Mouse (Mus musculus): Measurements from ENCODE around the gene Disp1.

The Disp1 gene

DNA sequence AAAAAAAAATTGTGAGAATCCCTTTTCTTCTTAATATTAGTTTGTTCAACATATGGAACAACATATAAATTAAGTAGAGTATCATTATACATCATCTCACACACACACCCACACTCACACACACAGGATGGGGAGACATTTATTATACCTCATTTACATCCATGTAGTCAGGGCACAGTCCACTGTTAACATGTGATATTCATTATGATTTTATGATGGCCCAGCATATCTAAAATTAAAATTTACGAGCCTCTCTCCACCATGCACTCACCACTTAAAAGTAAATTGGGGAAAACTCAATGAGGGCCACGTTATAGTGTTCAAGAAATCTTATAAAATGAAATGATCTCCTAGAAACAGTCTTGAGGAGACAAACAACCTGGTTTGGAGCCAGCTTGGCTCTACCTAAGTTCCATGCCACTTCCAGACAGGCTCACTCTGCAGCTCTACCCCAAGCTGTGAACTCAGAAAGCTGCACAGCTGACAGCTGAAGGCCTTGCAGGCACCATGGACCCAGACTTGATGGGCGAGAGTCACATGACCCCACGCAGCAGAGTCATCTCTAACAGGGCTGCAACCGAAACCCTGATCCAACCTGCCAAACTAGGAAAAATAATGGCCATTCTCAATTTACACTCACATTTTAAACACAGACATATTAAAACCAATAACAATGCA is 57.7 kb downstream of the Disp1 start:
- 94% methylated on average over 5 of the region's 5 CpGs for WGBS

DNA sequence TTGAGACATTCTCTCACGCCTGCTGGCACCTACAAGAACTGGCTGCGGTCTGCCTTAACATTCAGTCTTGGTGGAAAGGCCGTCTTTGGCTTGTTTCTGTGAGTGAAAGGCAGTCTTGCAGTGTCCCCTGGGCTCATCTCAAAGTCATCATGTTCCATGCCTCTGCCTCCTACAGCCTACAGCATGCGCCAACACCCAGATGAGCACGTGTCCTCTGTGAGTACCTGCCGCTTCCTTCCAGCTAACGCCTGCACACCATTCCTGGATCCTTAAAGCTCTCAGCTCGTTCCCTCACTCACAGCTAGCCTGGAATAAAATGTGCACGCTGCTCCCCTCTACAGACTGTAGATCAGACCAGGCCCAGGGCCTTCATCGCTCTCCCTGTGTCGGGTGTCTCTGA is 60.3 kb downstream of the Disp1 start:
- 82% methylated on average over 11 of the region's 11 CpGs for WGBS

DNA sequence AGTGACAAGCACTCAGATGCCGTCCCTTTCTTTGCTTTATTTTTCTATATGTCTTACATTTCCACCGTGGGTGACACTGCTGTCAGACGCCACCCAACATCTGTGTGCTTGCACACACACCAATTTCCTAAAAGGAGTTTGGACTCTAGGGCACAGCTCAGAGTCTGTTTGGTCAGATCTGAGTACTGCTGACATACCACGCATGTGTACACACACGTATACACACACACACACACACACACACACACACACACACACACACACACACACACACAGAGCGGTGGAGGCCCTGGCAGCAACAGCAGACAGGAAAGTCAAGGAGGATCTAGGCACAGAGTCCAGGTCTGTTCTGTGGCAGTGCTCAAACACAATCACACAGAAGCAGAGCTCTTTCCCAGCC is 61.1 kb downstream of the Disp1 start:
- WGBS, result 91% methylated on average over 6 of the region's 6 CpGs

DNA sequence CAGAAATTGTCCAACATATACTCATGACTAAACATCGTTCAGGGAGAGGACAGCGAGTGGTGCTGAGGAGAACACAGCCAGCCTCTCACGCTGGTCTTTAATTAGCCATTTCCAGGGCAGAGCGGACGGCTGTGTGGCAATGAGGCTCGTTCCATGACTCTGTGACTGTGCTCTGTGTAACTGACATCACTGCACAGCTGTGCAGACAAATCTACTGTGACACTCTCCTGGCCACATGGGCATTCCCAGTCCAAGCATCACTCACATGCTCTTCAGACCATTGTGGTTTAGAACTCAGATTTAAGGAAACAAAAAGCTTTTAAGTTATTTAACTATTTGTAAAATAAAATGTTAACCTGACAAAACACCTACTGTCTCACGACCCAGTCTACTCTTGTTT is 62.1 kb downstream of the Disp1 start:
- WGBS, result 75% methylated on average over 7 of the region's 7 CpGs

DNA sequence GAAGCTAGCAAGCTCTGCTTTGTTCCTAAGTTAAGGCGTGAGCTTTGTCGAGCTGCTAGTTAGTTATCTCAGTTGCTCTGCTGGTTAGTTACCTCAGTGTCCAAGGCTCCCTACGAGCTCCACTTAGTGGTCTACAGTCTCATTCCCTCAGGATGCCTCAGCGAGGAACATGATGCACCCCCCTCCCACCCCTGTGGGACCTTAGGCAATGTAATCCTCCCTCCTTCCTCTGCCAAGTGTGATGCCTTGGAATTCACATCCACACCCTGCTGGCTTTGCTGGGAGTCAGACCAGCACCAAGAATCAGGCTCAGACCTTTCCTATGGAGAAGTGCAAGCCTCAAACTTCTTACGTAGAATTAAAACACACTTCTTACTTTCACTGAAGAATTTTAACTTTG is 65.7 kb downstream of the Disp1 start:
- 75% methylated on average over 5 of the region's 5 CpGs for WGBS

DNA sequence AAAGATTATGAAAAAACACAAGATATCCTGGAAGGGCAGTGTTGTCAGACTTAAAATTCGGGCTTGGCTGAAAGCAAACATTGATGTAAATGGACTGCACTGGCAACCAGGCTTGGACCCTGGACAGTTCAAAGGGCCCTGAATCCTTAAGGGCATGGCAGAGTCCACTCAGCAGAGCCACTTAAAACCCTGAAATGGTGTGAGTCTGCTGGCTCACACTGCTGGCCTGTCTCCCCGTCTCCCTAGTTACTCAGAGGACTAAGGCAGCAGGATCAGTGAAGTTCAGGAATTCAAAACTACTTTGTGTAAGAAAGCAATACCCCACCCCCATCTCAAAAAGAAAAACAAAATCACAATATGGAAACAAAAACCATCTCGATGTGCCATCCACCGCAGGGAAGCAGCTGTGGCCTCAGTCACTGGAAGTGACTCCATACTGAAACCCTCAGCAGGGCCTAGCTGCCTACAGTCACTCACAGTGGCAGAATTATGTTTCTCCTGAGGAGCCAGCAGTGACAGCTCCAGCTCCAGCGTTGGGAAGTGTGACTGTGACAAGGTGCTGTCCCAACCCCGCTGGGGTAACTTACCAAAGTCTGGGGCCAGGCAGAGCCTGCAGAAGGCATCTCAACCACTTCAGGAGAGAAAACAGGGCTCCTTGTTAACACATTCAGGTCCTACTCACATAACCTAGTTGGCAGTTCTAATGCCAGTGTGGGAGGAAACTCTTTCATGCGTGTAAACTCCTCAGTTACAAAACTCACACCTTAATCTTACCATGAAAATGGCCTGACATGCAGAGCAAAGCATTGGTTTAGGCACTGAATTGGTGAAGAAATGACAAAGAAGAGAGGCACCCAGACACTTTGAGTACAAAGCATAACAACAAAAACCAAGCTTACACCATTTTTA is 66.8 kb downstream of the Disp1 start:
- WGBS, result 49% methylated on average over 7 of the region's 7 CpGs

DNA sequence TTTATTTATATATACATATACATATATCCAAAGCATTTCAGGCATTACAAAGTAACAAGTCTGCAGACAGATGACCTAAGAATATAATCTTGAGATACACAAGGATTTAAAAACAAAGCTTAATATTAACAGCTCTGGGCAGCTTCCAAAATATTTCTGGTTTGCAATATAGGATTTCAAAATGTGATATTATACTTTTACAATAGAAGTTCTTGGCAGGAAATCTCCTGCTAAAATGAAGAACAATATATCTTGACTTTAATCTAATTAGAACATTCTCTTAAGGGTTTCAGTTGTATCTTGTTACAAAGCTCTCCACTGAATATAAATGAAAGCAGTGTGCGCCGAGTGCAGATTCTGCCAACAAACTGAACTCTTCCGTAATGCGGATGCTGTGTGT is 68.0 kb downstream of the Disp1 start:
- WGBS, result 75% methylated on average over 4 of the region's 4 CpGs

DNA sequence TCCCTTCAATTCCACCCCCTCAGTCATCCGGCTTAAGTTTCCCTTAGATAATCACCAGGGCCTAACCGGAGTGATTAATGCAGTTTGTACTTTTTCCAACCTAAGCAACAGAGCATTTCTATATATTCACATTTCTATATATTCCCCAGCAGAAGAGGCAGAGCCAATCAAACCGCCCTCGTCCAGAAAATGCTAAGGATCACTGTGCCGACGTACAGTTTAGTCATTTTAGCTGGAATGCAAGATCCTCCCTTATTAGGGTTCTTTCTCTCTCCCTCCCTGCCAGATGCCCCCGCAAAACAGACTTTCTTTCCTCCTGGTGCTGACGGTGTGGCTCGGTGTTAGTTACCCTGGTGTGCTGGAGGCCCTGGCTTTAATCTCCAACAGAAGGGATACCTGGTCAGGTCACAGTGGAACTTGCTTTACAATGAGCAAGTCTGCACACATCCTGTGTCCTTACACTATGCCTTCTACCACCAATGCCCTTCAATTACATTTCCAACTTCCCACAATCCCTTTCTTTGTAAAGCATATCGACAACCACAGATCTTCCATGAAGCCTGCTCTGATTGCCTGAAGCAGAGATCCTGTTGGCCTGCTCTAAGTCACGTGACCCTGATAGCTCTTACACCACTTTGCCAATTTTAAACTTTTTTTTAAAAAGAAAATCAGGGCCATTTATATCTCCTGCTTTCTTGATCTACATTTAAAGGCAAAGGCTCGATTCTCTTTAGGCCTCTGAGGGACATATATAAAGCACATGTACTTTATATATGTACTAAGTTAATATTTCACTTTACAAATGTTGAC is 69.6 kb downstream of the Disp1 start:
- 65% methylated on average over 12 of the region's 12 CpGs for WGBS

DNA sequence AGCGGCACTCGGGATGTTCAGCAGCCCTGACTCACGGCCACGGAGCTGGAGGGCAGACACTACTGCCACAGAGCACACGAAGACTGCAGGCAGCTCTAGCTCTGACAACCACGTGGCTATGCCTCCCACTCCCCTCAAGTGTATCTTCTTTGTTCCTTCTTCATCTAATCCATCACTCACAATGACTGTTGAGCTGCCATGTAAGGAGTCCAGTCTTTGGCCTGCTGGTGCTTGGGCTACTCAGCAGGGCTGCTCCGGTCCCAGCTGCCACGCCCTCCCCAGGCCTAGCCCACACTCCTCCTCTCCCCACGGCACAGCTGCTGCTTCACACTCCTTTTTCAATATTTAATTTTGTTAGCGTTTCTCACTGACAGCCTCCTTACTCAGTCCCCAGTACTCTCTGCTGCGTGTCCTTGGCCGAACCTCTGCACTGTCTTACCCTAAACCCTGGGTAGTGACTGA is 70.9 kb downstream of the Disp1 start:
- 53% methylated on average over 12 of the region's 12 CpGs for WGBS

DNA sequence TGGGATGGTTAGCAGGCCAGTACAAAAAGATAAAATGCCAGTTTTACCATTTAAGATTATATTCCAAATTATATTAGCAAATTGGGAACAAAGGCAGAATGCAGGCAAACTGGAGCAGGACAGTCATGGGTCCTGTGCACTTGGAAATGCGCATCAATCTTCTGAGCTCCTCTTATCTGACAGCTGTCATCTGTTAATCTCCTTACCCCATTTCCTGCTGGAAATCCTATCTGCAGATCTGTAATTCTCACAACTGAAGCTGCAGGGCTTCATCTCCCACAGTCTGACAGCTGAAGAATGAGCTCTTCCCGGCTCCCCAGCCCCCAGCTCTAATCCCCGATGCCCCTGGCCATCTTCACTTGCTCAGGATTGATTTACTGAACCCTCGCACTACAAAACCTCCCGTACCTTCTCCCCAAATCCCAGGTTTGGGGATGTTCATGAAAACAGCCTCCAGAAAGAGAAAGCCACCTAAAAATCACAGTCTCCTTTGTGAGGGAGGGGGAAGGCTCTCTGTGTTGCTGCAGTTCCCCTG is 71.7 kb downstream of the Disp1 start:
- WGBS, result 87% methylated on average over 5 of the region's 5 CpGs

DNA sequence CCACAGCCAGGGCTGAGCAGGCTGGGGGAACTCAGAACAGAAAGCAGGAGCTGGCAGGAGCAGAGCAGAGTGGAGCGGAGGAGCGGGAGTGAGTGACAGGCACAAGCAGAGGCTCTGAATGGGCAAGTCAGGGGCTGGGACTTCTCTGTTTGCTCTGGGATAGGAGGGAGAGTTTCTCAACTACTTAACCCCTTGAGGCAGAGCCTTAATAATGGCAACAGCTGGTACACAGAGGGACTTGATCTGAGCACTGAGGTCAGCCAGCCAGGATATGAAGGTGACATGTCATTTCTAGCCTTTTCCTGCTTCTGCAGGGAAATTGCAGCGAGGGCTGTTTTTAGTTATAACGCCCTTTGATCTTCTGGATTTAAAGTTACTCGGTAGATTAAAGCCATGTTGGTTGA is 73.9 kb downstream of the Disp1 start:
- WGBS, result 52% methylated on average over 5 of the region's 5 CpGs

DNA sequence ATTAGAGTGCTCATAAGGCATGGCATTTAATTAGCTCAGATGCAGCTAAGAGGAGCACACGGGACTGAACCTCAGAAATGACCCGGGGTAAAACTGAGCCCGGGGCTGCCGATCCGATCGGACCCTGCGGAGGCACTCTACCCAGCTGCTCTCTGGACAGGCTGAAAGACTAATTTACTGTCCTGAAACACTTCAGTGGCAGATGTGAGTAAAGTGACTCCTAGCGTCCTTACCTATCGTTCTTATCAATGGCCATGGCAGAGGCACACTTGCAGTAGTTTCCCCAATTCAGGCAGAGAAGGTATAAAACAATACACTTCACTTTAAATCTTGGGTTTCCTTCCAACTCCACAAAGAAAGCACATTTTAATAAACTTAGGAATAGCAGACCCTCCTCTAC is 74.5 kb downstream of the Disp1 start:
- WGBS, result 58% methylated on average over 9 of the region's 9 CpGs

DNA sequence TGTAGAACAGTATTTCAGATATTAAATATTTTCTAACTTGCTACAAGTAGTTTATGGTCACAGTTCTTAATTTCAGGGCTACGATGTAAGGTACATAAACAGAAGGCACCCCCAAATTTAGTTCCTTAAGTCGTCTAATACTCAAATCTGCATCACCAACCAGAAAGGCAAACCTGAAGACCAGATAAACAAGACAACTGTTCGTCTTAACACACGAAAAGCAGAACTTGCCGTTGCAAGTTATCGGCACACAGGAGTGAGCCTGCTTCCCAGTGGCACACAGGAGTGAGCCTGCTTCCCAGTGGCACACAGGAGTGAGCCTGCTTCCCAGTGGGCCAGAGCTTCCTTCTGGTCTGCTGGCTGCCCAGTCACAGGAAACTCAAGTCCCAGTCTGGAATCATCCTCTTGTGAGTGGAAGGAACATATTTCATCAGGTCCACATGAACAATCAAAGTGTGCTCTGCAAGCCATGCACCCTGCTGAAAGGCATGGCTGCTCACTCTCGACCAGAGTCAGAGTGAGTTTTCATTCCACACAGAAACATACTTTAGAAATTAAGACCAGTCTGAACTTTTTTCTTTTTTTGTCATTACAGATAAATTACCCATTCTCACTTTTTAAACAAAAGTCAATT is 75.1 kb downstream of the Disp1 start:
- 84% methylated on average over 7 of the region's 7 CpGs for WGBS

DNA sequence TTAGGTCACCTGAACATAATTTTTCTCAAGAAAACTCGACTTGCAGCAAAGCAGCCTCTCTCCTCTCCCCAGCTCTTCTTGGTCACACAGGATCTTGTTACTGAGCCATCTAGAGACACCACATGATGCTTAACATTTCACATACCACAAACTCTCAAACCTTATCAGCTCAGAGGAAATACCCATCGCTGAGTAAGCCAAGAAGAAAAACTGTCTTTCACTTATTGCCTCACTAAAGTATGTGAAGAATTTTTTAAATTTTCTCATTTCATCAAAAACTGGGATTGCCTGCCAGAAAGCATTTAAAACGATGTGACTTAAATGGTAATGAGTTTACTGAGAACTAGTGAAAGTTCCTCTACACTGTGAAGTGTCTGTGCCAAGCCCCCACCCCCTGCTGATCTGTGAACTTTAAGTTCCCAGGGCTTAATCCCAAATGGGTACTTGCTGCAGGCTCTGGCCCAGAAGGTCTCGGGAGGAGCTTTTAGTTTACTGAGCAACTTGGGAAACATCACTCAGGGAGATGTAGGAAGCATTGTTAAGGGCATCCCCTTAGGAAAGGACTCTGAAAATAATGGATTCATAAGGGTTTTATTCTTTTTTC is 76.6 kb downstream of the Disp1 start:
- WGBS, result 51% methylated on average over 4 of the region's 4 CpGs

DNA sequence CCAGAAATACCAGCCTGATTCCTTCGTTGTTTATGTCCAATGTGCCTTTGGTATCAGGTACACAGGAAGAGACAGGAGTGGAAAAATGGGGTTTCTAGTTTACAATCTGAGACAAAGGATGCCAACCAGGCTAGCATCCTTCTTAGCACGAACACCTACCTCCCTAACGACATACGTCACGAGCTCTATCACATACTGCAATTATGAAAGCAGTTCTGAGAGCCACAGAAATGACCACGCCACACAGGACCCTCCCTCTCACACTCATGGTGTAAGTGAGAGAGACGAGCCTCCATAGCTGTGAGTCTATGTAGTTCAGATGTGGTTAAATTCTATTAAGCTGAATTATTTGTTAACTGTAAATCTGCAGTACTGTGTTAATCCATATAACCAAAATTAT is 78.1 kb downstream of the Disp1 start:
- WGBS, result 95% methylated on average over 7 of the region's 7 CpGs

DNA sequence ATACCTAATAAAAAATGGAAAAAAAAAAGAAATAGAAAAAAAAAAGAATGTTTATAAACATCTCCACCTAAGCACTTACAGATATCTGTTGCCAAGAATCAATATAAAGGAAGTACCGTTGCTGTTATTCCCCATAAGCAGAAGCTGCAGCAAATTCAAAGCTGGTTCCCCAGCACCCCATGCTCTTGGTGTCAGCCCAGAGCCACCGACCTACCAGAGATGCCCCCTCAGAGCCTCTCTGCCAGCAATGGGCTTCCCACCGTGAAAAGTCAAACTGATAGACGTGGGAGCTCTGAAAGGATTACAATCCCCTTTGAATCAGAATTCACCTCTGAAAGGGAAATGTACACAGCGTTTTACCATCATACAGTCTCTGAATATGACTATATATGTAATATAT is 78.8 kb downstream of the Disp1 start:
- WGBS, result 79% methylated on average over 5 of the region's 5 CpGs

DNA sequence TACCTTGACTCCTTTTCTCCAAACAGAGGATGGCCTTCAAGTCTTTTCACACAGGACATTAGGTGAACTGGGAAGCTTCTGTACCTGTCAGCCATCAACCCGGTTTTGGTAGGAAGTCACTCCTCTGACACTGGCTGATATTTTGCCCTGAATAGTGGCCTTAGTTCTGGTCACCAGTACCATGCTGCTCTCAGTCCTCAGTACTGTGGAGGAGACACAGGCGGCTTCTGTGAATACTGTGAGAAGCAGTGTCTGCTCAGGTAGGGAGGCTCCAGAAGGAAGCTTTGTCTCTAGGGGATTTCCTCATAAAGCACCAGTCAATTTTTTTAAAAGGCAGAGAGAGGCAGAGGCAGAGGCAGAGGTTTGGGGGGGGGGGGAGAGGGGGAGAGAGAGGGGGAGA is 80.0 kb downstream of the Disp1 start:
- WGBS, result 88% methylated on average over 2 of the region's 2 CpGs

DNA sequence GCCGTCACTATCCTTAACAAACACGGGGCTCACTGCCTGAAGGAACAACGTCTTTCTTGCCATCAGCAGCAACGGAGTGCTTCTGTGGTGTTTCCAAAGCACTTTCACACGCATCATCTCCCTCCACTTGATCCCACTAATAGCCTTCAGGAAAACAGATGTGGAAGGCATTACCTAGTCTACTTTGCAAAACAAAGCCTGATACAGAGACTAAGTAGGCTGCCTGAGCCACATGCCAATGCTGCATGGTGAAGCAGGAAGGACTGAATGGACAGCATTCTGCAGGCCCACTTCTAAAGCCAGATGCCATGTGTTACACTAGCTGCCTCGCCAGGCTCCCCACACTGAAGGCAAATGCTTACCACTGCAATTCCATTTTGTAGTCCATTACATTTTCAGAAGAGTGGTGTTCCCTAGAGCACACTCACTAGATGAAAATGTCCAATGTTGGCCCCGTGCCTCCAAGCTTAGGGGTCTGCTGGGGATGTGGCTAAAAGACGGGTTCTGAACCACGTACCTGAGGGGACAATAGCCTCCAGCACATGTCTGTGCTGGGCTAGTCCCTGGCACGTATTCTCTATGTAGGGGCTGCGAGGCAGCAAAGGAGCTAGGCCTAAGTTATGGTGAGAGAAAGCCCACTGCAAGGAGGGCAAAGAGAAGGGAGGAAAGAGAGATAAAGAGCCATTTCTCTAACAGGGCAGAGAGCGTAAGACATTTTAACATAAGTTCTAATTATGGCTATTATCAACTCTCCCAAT is 80.6 kb downstream of the Disp1 start:
- 86% methylated on average over 12 of the region's 12 CpGs for WGBS

DNA sequence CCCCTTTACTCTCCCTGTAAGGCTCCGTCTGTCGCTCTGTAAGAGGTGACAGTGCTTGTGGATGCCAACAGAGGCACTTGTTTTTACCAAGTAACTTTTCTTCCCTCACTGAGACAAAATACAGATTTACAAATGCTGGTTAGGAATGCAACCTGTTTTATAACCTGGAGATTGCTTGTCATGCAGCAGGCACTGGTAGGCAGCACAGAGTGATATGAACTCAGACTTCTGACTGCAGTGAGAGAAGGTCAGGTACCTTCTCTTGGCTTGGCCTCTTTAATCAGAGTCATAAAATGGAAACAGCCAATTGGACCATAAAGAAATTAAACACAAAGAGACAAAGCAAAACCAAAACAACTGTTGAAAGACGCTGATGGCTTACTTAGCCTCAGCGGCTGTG is 83.2 kb downstream of the Disp1 start:
- 81% methylated on average over 4 of the region's 4 CpGs for WGBS

DNA sequence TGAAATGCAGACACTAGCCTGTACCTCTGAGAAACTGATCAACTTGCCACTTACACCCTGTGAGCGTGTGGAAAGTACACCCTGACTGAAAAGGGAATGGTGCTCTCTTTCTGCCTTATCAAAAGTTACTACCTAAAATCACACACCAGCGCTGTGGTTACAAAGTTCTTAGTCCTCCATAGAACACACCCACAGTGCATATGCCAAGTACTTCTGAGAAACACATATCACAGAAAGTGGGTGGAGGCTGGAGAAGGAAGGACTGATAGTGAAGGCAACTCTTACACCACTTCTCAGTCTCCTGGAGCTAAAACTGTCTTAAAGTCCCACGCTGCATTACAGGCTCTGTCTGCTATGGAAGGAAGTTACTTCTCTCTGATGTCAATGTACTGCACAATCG is 86.9 kb downstream of the Disp1 start:
- 55% methylated on average over 4 of the region's 4 CpGs for WGBS

Measured in cerebral cortex, adult 2 months (tissue).